Mouse (Mus musculus) fibroblast of lung, adult 2 months (primary cell): ENCODE data around the gene 4930447C04Rik.

Experiments used
- DNase-seq: peaks from one replicate; pipeline ENCODE4 v3.0.0-alpha.2; 2011; ENCODE audit warnings: low read depth

Gene 4930447C04Rik

GRCm38 (mm10) chr12:72943574-72944110 is 3.1 kb upstream of the 4930447C04Rik start:
- DNase-seq, result no peak

- DNase-seq, result no peak
These were observed 1.6 kb upstream of the 4930447C04Rik start for GRCm38 (mm10) chr12:72942171-72942570.

- DNase-seq, result no peak
These were observed 951 bp upstream of the 4930447C04Rik start for GRCm38 (mm10) chr12:72941398-72942051.

- DNase-seq, result no peak
These were observed 336 bp upstream of the 4930447C04Rik start for GRCm38 (mm10) chr12:72940822-72941397.

- no peak for DNase-seq
These were observed 958 bp downstream of the 4930447C04Rik start, which contains the start of gene Six6 for GRCm38 (mm10) chr12:72939616-72940015. Gene Six6, plus strand, starts transcription at chr12:72939892.

- DNase-seq, result no peak
These were observed 1.7 kb downstream of the 4930447C04Rik start for GRCm38 (mm10) chr12:72938600-72939490.

GRCm38 (mm10) chr12:72938176-72938575 is 2.4 kb downstream of the 4930447C04Rik start:
- no peak for DNase-seq

GRCm38 (mm10) chr12:72937537-72938120 is 2.9 kb downstream of the 4930447C04Rik start:
- DNase-seq, result no peak

- DNase-seq, result no peak
These were observed 3.8 kb downstream of the 4930447C04Rik start for GRCm38 (mm10) chr12:72936751-72937150.

GRCm38 (mm10) chr12:72917159-72917993 is 23.2 kb downstream of the 4930447C04Rik start:
- no peak for DNase-seq

- no peak for DNase-seq
These were observed 86.1 kb downstream of the 4930447C04Rik start for GRCm38 (mm10) chr12:72854377-72855032.

GRCm38 (mm10) chr12:72853406-72854076 is 87.0 kb downstream of the 4930447C04Rik start:
- DNase-seq, result no peak

GRCm38 (mm10) chr12:72852264-72852663 is 88.3 kb downstream of the 4930447C04Rik start:
- DNase-seq, result no peak

- no peak for DNase-seq
These were observed 90.4 kb downstream of the 4930447C04Rik start for GRCm38 (mm10) chr12:72850146-72850545.

GRCm38 (mm10) chr12:72847725-72848124 is 92.8 kb downstream of the 4930447C04Rik start:
- peak; percentile 20 for DNase-seq

- DNase-seq, result no peak
These were observed 94.6 kb downstream of the 4930447C04Rik start for GRCm38 (mm10) chr12:72845946-72846345.

GRCm38 (mm10) chr12:72843973-72844620 is 96.5 kb downstream of the 4930447C04Rik start:
- DNase-seq, result no peak

- DNase-seq, result no peak
These were observed 97.0 kb downstream of the 4930447C04Rik start for GRCm38 (mm10) chr12:72843555-72843954.

GRCm38 (mm10) chr12:72843135-72843534 is 97.4 kb downstream of the 4930447C04Rik start:
- DNase-seq, result no peak
